Mouse (Mus musculus): ENCODE data around the gene Exosc2.

Gene Exosc2

GRCm38 (mm10) chr2:31670551-31671035 is at the start of gene Exosc2:
Exosc2 (plus strand) TSS chr2:31670715.
- DNase-seq, result peak; percentile 100

DNA sequence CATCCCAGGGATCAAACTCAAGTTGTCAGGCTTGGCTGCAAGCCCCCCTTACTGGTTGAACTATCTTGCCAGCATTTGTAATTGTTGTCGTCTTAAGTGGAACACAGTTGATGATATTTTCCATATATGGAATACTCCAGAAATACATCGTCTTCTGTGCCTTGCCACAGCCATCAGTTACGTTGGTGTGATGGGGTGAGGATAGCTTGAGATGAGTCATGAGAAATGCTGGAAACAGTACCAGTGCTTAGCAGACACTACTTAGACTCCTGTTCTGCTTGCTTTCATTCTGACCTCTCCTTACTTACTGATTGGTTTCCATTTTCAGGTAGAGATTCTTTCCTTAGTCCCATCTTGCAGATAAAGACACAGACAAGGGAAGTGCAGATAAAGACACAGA is 37.0 kb upstream of the Exosc2 start:
- no peak for DNase-seq

- DNase-seq, result no peak
These were observed 35.0 kb upstream of the Exosc2 start for GRCm38 (mm10) chr2:31635281-31636137.

DNA sequence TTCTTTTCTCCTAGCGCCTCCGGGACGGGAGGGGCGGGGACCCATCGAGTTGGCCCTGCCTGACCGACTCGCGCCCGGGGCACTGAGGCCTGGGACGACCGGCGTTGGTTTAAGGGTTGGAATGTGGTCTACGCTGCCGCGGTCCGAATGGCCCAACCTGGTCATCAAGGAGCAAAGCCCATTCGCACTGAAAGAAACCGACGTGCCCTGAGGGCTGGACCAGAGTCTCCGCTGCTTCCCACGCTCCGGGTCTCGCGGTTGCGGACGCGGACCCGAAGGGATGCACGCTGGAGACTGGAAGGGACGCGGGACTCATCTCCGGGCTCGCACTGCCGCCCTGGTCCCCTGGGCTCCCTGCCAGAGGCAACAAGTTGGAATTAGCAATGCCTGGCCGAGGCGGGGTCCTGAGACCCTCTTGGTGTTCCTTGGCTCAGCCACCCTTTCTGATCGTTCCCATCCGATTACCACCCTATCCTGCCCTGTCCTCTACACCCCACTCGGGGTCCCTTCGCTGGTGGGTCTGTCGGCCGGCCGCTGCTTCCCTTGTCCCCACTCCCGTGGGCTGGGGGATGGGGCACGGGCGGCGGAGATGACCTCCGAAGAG is 34.3 kb upstream of the Exosc2 start:
- DNase-seq, result no peak

- DNase-seq, result no peak
These were observed 33.8 kb upstream of the Exosc2 start for GRCm38 (mm10) chr2:31636742-31637141.

DNA sequence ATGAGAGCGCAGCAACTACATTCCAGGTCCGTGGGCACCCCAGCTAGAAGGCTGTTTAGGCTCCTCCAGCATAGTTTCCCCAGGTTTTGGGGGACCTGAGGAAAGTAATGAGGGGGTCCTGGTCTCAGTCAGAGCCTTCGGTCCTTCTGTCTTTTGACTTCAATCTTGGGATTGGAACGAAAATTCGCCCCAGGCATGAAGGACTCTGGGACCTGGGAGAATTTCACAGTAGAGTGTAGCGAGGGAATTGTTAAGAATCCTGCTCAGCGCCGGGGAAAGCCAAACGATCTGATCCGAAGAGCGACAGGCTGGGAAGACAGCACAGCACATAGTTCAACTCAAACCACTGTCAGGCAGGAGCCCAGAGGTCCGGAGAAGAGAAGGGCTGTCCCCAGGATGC is 33.2 kb upstream of the Exosc2 start:
- no peak for DNase-seq

GRCm38 (mm10) chr2:31637807-31638206 is 32.7 kb upstream of the Exosc2 start:
- DNase-seq, result no peak

DNA sequence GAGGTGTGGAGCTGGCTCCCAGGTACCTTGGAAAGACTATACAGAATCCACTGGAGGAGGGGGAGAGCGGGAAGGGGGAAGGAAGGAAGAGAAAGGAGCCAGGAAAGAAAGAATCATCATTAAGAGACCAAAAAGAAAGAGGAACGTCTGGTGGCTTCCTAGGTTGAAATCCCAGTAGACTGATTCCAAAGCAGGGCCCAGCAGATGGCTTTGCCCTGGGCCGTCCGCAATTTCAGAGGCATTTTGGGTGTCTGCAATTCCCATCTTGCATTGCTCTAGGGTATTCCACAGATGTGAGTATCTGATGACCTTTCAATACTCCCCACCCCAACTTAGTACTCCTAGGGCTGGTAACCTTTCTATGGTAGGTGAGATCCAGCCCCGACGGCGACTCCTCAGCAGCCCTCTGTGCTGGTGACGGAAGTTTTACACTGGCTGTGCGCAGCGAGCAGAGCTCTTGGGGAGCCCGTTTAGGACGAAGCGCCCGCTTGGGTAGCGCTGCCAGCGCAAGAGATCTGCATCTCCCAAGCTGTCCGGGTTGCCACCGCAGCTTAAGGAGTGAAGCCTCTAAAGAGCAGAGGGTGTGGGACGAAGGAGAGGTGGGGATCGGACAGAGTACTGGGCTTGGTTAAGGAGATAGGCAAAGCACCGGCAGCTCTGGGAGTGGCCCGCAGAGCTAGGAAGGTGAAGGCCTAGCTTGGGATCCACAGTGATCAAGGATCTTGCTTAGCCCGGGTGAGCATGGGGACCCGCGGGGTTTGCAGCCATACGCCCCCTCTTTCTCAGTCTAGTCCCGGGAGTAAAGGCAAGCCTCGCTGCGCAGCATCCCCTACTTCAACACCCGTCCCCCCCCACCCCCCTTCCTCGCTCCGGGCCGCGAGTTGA is 31.7 kb upstream of the Exosc2 start:
- no peak for DNase-seq

DNA sequence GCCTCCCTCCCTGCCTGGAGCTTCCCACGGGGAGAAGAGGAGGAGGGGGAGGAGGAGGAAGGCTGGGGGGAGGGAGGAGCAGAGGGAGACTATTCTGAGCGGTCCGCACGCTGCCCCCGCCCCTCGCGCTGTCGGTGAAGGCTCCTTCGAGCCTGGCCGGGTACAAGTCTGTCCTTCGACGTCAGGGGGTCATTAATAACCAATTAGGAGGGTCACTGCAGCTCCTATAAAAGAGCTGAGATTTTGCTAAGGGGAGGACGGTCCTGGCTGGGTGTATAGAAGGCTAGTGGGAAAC is 31.1 kb upstream of the Exosc2 start:
- no peak for DNase-seq

- no peak for DNase-seq
These were observed 30.5 kb upstream of the Exosc2 start, which contains the start of gene Prdm12 for GRCm38 (mm10) chr2:31639901-31640608. Prdm12 (plus strand) TSS chr2:31640037.

DNA sequence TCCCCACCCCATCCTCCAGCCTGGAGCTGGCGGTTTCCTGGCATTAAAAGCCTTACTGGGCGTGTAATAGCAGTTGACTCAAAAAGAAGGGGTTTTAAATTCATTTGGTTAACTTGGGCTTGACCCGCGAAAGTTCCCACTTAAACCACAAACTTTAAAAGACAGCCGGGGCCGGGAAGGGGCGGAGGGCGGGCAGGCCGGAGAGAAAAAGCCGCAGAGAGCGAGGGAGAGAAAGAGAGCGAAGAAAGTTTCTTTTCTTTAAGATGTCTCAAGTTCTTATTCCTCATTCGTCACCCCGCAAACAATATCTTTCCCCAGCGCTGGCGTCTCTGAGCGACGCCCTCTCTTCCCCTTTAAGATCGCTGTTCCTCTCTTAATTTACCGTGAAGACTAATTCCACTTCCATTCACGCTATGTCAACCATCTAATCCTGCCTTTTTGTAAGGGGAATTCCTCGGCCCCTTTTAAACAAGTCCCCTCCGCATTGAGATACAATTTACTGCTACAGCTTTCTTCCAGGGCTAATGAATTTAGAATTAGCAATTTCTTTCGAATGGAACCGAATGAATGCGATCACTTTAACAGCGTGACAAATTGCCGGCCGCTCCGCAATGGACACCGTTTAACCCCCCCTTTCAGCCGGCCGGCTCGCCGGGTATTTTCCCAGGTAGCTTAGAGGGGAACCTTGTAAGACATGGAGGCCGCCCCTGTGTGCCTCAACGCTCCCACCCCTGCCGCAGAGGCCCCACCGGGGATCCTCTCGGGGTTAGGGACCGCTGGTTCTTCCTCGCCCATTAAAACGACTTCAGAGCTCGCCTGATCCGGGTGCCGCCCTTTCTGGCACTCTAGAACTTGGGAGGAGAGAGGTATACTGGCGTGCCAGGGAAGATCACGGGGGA is 29.7 kb upstream of the Exosc2 start:
- no peak for DNase-seq

GRCm38 (mm10) chr2:31641508-31641830 is 29.0 kb upstream of the Exosc2 start:
- no peak for DNase-seq

GRCm38 (mm10) chr2:31641929-31642328 is 28.6 kb upstream of the Exosc2 start:
- DNase-seq, result no peak

DNA sequence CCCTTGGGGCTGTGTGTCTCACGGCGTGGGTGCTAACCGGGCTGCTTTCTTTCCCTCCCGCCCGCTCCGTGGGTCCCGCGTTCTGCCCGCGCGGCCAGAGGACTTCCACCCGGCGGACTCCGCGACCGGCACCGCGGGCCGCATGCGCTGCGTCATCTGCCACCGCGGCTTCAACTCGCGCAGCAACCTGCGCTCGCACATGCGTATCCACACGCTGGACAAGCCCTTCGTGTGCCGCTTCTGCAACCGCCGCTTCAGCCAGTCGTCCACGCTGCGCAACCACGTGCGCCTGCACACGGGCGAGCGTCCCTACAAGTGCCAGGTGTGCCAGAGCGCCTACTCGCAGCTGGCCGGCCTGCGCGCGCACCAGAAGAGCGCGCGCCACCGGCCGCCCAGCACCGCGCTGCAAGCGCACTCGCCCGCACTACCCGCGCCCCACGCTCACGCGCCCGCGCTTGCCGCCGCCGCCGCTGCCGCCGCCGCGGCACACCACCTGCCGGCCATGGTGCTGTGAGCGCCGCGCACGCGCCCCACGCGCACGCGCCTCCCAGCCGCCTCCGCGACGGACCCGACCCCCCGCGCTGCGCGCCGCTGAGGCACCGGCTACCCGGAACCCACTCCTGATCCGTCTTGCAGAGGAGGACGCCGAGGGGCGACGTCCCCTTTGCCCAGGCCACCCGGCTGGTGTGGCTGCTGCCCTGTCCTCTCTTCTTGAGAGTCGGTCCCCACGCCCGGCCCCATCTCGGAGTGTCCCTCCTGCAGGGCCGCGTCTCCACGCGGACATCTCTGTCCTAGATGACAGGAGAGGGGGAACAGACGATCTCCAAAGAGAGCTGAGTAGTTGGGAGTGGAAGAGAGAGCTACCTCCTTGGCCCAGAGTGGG is 16.3 kb upstream of the Exosc2 start:
- no peak for DNase-seq

- DNase-seq, result no peak
These were observed 15.5 kb upstream of the Exosc2 start for GRCm38 (mm10) chr2:31654854-31655559.

- no peak for DNase-seq
These were observed 14.1 kb upstream of the Exosc2 start for GRCm38 (mm10) chr2:31656374-31656773.

DNA sequence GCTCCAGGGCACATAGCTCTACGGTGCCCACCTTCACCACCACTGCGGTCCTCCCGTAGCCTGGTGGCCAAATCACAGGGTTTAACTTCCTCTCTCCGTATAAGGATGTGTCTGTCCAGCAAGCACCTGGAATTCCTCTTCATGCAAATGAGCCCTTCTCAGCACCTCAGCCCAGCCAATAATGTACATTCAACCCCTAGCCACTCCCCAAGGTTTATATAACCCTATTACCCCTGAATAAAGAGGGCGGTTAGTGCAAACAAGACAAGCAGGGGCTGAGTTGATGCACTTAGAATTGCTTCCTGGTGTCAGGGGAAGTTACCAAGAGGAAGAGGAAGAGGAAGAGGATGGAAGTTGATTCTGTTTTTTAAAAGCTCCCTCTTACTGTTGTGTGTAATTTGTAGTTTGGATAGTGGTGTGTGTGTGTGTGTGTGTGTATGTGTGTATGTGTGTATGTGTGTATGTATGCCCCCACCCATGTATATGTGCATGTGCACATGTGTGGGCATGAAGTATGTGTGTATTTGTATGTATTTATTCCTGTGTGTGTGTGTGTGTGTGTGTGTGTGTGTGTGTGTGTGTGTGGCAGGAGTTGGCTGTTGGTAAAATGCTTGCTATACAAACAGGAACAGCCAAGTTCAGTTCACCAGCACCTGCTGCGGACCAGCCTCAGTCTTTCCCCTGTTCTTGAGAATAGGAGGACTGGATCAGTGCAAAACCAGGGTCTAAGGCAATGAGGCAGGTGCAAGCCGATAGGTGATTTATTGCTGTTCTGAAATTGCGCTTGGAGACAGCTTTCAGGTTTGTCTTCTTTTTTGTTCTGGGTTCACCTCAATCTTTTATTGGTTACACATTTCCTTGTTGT is 7.3 kb upstream of the Exosc2 start:
- DNase-seq, result no peak

DNA sequence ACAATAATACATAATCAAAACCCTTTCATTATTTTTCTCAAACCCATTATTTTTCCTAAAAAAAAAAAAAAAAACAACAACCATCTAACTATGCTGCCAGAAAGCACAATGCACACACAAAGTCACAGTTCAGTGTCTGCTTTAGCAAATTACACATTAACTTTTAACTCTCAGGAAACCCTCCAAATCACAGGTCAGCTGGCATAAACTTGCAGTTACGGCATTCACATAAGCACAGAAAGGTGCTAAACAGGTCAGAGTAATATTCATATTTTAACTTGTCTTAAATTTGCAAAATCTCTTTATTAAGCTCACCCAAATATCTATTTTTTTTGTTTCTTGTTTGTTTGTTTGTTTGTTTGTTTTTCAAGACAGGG is 6.7 kb upstream of the Exosc2 start:
- no peak for DNase-seq

DNA sequence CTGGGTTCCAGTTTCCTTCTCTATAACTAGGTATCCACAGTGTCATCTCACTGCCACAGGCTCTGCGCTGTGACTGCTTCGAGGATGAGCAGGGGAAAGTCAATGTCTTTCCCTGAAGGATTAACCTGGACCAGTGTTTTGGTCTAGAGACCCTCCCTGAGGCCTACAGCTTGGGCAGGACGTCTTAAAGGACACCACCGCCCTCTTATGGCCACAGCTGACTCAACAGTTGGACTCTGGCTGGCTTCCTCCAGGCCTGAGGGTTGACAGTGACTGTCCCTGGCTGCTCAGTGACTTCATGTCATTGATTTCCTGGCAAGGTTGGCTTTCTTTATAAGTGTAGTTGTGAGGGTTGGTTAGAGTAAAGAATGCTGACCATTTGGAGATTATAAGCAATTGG is 3.2 kb upstream of the Exosc2 start:
- no peak for DNase-seq
